In genomic region chr2:59253435-59253834, GRCm38 (mm10) we compare ENCODE assay signal across 15 mouse cellular contexts.
"Had no signal": no experiment of that assay in that cellular context is flagged by ENCODE, and none has a peak within 500 bp of the region (broad histone marks: within the 10 kb centered on the region; RNA-seq: fewer than 3 reads in every experiment).

No protein-coding gene starts in this region.

- H3K9me3 ChIP-seq: intestine, embryonic 15.5 days; limb, embryonic 12.5 days; midbrain, embryonic 10.5 days; neural tube, embryonic 15.5 days had no signal

- DNase-seq: kidney, postnatal 4 days; liver; lung, adult 2 months; lung, postnatal 4 days; midbrain, embryonic 14.5 days; right cerebral cortex, adult 18-20 months; right cerebral cortex, postnatal 25 days; thymus, postnatal 4 days had no signal

- H3K4me3 ChIP-seq: intestine, embryonic 15.5 days; limb, embryonic 12.5 days; midbrain, embryonic 10.5 days; myocyte; neural tube, embryonic 15.5 days had no signal

- H3K27ac ChIP-seq: intestine, embryonic 15.5 days; limb, embryonic 12.5 days; liver, embryonic 14.5 days; midbrain, embryonic 10.5 days; neural tube, embryonic 15.5 days had no signal

- H3K9ac ChIP-seq: intestine, embryonic 15.5 days; limb, embryonic 12.5 days; liver, embryonic 14.5 days; neural tube, embryonic 15.5 days had no signal

- H3K4me2 ChIP-seq: intestine, embryonic 15.5 days; limb, embryonic 12.5 days; neural tube, embryonic 15.5 days had no signal

- H3K36me3 ChIP-seq: intestine, embryonic 15.5 days; limb, embryonic 12.5 days; midbrain, embryonic 10.5 days; neural tube, embryonic 15.5 days had no signal

- ATAC-seq: intestine, embryonic 15.5 days; lung, postnatal 0 days had no signal

- H3K27me3 ChIP-seq: intestine, embryonic 15.5 days; limb, embryonic 12.5 days; neural tube, embryonic 15.5 days had no signal

- H3K4me1 ChIP-seq: intestine, embryonic 15.5 days; neural tube, embryonic 15.5 days had no signal
